Mouse (Mus musculus): ENCODE results near the gene Chmp4b.

Chmp4b gene

GRCm38 (mm10) chr2:154642005-154642459, 9.5 kb upstream of the Chmp4b start:
- DNase-seq: no peak

GRCm38 (mm10) chr2:154642712-154643385, 8.7 kb upstream of the Chmp4b start:
- no peak for DNase-seq

GRCm38 (mm10) chr2:154646634-154647033, 4.9 kb upstream of the Chmp4b start:
- peak; percentile 29 for DNase-seq

- DNase-seq: peak; percentile 54
Measured at GRCm38 (mm10) chr2:154648086-154648485, 3.4 kb upstream of the Chmp4b start.

- DNase-seq: no peak
Measured at GRCm38 (mm10) chr2:154650404-154650803, 1.1 kb upstream of the Chmp4b start.

GRCm38 (mm10) chr2:154654976-154655375, 3.5 kb downstream of the Chmp4b start:
- DNase-seq: no peak

- DNase-seq: no peak
Measured at GRCm38 (mm10) chr2:154655878-154656414, 4.4 kb downstream of the Chmp4b start.

- peak; percentile 96 for DNase-seq
Measured at GRCm38 (mm10) chr2:154656710-154657485, 5.4 kb downstream of the Chmp4b start.

GRCm38 (mm10) chr2:154657486-154658237, 6.2 kb downstream of the Chmp4b start:
- peak; percentile 23 for DNase-seq

- DNase-seq: no peak
Measured at GRCm38 (mm10) chr2:154659070-154659469, 7.6 kb downstream of the Chmp4b start.

GRCm38 (mm10) chr2:154659531-154660074, 8.1 kb downstream of the Chmp4b start:
- no peak for DNase-seq

GRCm38 (mm10) chr2:154668680-154669079, 17.2 kb downstream of the Chmp4b start:
- no peak for DNase-seq

GRCm38 (mm10) chr2:154670106-154670505, 18.6 kb downstream of the Chmp4b start:
- no peak for DNase-seq

- DNase-seq: no peak
Measured at GRCm38 (mm10) chr2:154670741-154671140, 19.2 kb downstream of the Chmp4b start.

GRCm38 (mm10) chr2:154674008-154674407, 22.5 kb downstream of the Chmp4b start:
- no peak for DNase-seq

GRCm38 (mm10) chr2:154676653-154677609, 25.4 kb downstream of the Chmp4b start:
- peak; percentile 30 for DNase-seq

- peak; percentile 16 for DNase-seq
Measured at GRCm38 (mm10) chr2:154677651-154678139, 26.2 kb downstream of the Chmp4b start.

GRCm38 (mm10) chr2:154678995-154679394, 27.5 kb downstream of the Chmp4b start:
- no peak for DNase-seq

- no peak for DNase-seq
Measured at GRCm38 (mm10) chr2:154680337-154680736, 28.8 kb downstream of the Chmp4b start.

GRCm38 (mm10) chr2:154680941-154681340, 29.4 kb downstream of the Chmp4b start:
- DNase-seq: no peak

GRCm38 (mm10) chr2:154682712-154683111, 31.2 kb downstream of the Chmp4b start:
- no peak for DNase-seq

Data from kidney, adult 18-20 months (tissue).